Mouse (Mus musculus) lung, embryonic 15.5 days (tissue): ENCODE measurements around the gene Lsm2. TPM values are rescaled to one million over a fixed set of nuclear protein-coding genes. Genes with fewer than 3 reads are reported as not detected.
A peak's percentile ranks its signal among the peaks of the same experiment; 100 is the strongest.
"Not testable (repeated sequence)": the region's sequence is repeated elsewhere in the genome, so short reads cannot be mapped to it uniquely, and the experiment has no call there.

Experiments used
- ATAC-seq: fragments of 200-750 bp; cut with Nextera tagmentation; 2 replicates; pipeline ENCODE4 v1.8.0; 2017; ENCODE audit warnings: moderate number of reproducible peaks, borderline replicate concordance; ENCODE audit not compliant: low FRiP score, low TSS enrichment; ENCODE audit errors: extremely low read depth
- H3K27ac ChIP-seq: fragments of 300-500 bp; sonication (generic); 2 replicates; pipeline ENCODE4 v1.5.1; 2015; ENCODE audit warnings: moderate library complexity, mild to moderate bottlenecking, inconsistent platforms
- H3K27me3 ChIP-seq: fragments of 300-500 bp; sonication (generic); 2 replicates; pipeline ENCODE4 v1.6.1; 2015; ENCODE audit warnings: inconsistent platforms
- H3K36me3 ChIP-seq: fragments of 300-500 bp; sonication (generic); 2 replicates; pipeline ENCODE4 v1.6.1; 2015; ENCODE audit warnings: inconsistent platforms
- H3K4me1 ChIP-seq: fragments of 300-500 bp; sonication (generic); 2 replicates; pipeline ENCODE4 v1.6.1; 2015; ENCODE audit warnings: inconsistent platforms
- H3K4me2 ChIP-seq: fragments of 300-500 bp; sonication (generic); 2 replicates; pipeline ENCODE4 v1.6.1; 2015; ENCODE audit warnings: inconsistent platforms, mild to moderate bottlenecking, moderate library complexity
- H3K4me3 ChIP-seq: fragments of 300-500 bp; sonication (generic); 2 replicates; pipeline ENCODE4 v1.5.1; 2015; ENCODE audit warnings: mild to moderate bottlenecking, inconsistent platforms
- H3K9ac ChIP-seq: fragments of 300-500 bp; sonication (generic); 2 replicates; pipeline ENCODE4 v1.6.1; 2015; ENCODE audit warnings: inconsistent platforms
- H3K9me3 ChIP-seq: fragments of 300-500 bp; sonication (generic); 2 replicates; pipeline ENCODE4 v1.6.1; 2016; ENCODE audit warnings: inconsistent platforms
- WGBS: fragments of 180-500 bp; shearing (Covaris S2); methylation state at CpG from one replicate; pipeline ENCODE4 v1.1.7; 2015; 5-methylcytosine and 5-hydroxymethylcytosine counted together
- polyA plus RNA-seq: library from polyadenylated mRNA; unstranded; fragments of >200 nt; fragmentation: Nextera tagmentation; extraction: Ambion mirVana; gene quantifications from 2 replicates; pipeline ENCODE4 v1.2.1, GENCODE M21; 2015

The Lsm2 gene
- polyA plus RNA-seq, 1 experiment from 2014 or later, result 216 TPM

GRCm38 (mm10) chr17:34996411-34997141, 14.9 kb downstream of the Lsm2 start:
- Histone ChIP-seq H3K4me2 (peak overlapping the region; percentile 85), H3K9me3 (no peaks in the 10 kb centered on the region), H3K9ac (no peak overlapping the region), H3K4me1 (peaks cover 34% of the 10 kb centered on the region), H3K36me3 (peaks cover 31% of the 10 kb centered on the region), H3K4me3 (peak overlapping the region; percentile 5; the same call in 1 of the 2 replicates), H3K27me3 (no peaks in the 10 kb centered on the region), H3K27ac (no peak overlapping the region)
- ATAC-seq, result no peak
- 84% methylated on average over 13 of the region's 14 CpGs for WGBS

- H3K27ac ChIP-seq, result no peak overlapping the region
- no peaks in the 10 kb centered on the region for H3K27me3 ChIP-seq
- no peaks in the 10 kb centered on the region for H3K9me3 ChIP-seq
- no peak for ATAC-seq
- H3K9ac ChIP-seq, result no peak overlapping the region
- peak overlapping the region; percentile 7 for H3K4me3 ChIP-seq
- 84% methylated on average over 5 of the region's 5 CpGs for WGBS
- peaks cover 31% of the 10 kb centered on the region for H3K36me3 ChIP-seq
- H3K4me1 ChIP-seq, result peaks cover 35% of the 10 kb centered on the region
- peak overlapping the region; percentile 85 for H3K4me2 ChIP-seq
Measured at GRCm38 (mm10) chr17:34997142-34997483, 15.5 kb downstream of the Lsm2 start.

GRCm38 (mm10) chr17:34998526-34999430, 17.1 kb downstream of the Lsm2 start:
- WGBS, result 90% methylated on average over 15 of the region's 15 CpGs
- Histone ChIP-seq H3K9ac (peak overlapping the region; percentile 68; the same call in 1 of the 2 replicates), H3K4me1 (peaks cover 50% of the 10 kb centered on the region)

GRCm38 (mm10) chr17:34999871-35000716, 18.4 kb downstream of the Lsm2 start:
- ATAC-seq, H3K27me3 ChIP-seq, H3K9me3 ChIP-seq: not testable (repeated sequence)
- WGBS, result 5% methylated on average over 30 of the region's 32 CpGs
- H3K27ac ChIP-seq, result peak overlapping the region; percentile 96
- peak overlapping the region; percentile 62 for H3K4me3 ChIP-seq
- H3K4me2 ChIP-seq, result peak overlapping the region; percentile 85
- H3K36me3 ChIP-seq, result peaks cover 43% of the 10 kb centered on the region
- peak overlapping the region; percentile 77 for H3K9ac ChIP-seq
- H3K4me1 ChIP-seq, result peaks cover 50% of the 10 kb centered on the region

More at GRCm38 (mm10) chr17:34998526-34999430, 17.1 kb downstream of the Lsm2 start:
- H3K27me3 ChIP-seq, result no peaks in the 10 kb centered on the region
- peak overlapping the region; percentile 94 for H3K27ac ChIP-seq
- no peaks in the 10 kb centered on the region for H3K9me3 ChIP-seq
- peaks cover 31% of the 10 kb centered on the region for H3K36me3 ChIP-seq
- no peak for ATAC-seq
- H3K4me2 ChIP-seq, result peak overlapping the region; percentile 85
- peak overlapping the region; percentile 62 for H3K4me3 ChIP-seq

GRCm38 (mm10) chr17:35000717-35001451, 19.2 kb downstream of the Lsm2 start, which contains the start of gene Vars:
TSS of gene Vars (plus strand) at chr17:35000987.
- Histone ChIP-seq H3K4me3 (peak within 1 kb of the TSS; percentile 62), H3K27ac (peak within 1 kb of the TSS; percentile 96), H3K27me3 (no peaks in the 10 kb centered on the region), H3K9ac (peak within 1 kb of the TSS; percentile 77), H3K4me2 (peak within 1 kb of the TSS; percentile 85), H3K36me3 (peaks cover 48% of the 10 kb centered on the region), H3K9me3 (no peaks in the 10 kb centered on the region), H3K4me1 (peaks cover 50% of the 10 kb centered on the region)
- peak; percentile 92 for ATAC-seq
- under 1% methylated on average over 83 of the region's 83 CpGs for WGBS

- H3K9ac ChIP-seq, result peak overlapping the region; percentile 77
- H3K27me3 ChIP-seq, result no peaks in the 10 kb centered on the region
- WGBS, result under 1% methylated on average over 35 of the region's 35 CpGs
- H3K4me2 ChIP-seq, result peak overlapping the region; percentile 85
- no peaks in the 10 kb centered on the region for H3K9me3 ChIP-seq
- H3K4me1 ChIP-seq, result peaks cover 50% of the 10 kb centered on the region
- peaks cover 49% of the 10 kb centered on the region for H3K36me3 ChIP-seq
- ATAC-seq, result no peak
- peak overlapping the region; percentile 96 for H3K27ac ChIP-seq
- H3K4me3 ChIP-seq, result peak overlapping the region; percentile 62
Measured at GRCm38 (mm10) chr17:35001452-35002152, 19.9 kb downstream of the Lsm2 start.

- peaks cover 44% of the 10 kb centered on the region for H3K4me1 ChIP-seq
- H3K27me3 ChIP-seq, result no peaks in the 10 kb centered on the region
- WGBS, result 4% methylated on average over 12 of the region's 12 CpGs
- H3K9ac ChIP-seq, result peak overlapping the region; percentile 77
- H3K4me2 ChIP-seq, result peak overlapping the region; percentile 85
- no peak for ATAC-seq
- no peaks in the 10 kb centered on the region for H3K9me3 ChIP-seq
- H3K27ac ChIP-seq, result peak overlapping the region; percentile 96
- H3K4me3 ChIP-seq, result peak overlapping the region; percentile 62
- H3K36me3 ChIP-seq, result peaks cover 49% of the 10 kb centered on the region
Measured at GRCm38 (mm10) chr17:35002153-35002865, 20.6 kb downstream of the Lsm2 start.

- peaks cover 35% of the 10 kb centered on the region for H3K4me1 ChIP-seq
- no peak overlapping the region for H3K27ac ChIP-seq
- peak overlapping the region; percentile 85 for H3K4me2 ChIP-seq
- no peaks in the 10 kb centered on the region for H3K27me3 ChIP-seq
- ATAC-seq, result no peak
- H3K9ac ChIP-seq, result peak overlapping the region; percentile 77
- peaks cover 49% of the 10 kb centered on the region for H3K36me3 ChIP-seq
- H3K4me3 ChIP-seq, result peak overlapping the region; percentile 62; the same call in 1 of the 2 replicates
- H3K9me3 ChIP-seq, result no peaks in the 10 kb centered on the region
- WGBS, result 44% methylated on average over 9 of the region's 9 CpGs
Measured at GRCm38 (mm10) chr17:35003022-35003838, 21.6 kb downstream of the Lsm2 start.

GRCm38 (mm10) chr17:35004075-35004717, 22.5 kb downstream of the Lsm2 start:
- Histone ChIP-seq H3K4me1 (peaks cover 25% of the 10 kb centered on the region), H3K27ac (no peak overlapping the region), H3K9me3 (no peaks in the 10 kb centered on the region), H3K27me3 (no peaks in the 10 kb centered on the region), H3K4me2 (no peak overlapping the region), H3K4me3 (no peak overlapping the region), H3K36me3 (peaks cover 50% of the 10 kb centered on the region), H3K9ac (0 out of 2 replicates have a peak overlapping the region, but pooled peaks have one; percentile 1)
- 91% methylated on average over 17 of the region's 17 CpGs for WGBS
- no peak for ATAC-seq
